ENCODE assay signal across 10 mouse cellular contexts in genomic region chr10:41491111-41491510, GRCm38 (mm10). TPM values are rescaled to one million over a fixed set of nuclear protein-coding genes. Genes with fewer than 3 reads are reported as not detected.
DNase-seq lines count a peak whose midpoint lies in the region; ATAC-seq and TF ChIP-seq lines count a peak whose summit lies in the region.
"Had no signal": no experiment of that assay in that cellular context is flagged by ENCODE, and none has a peak within 500 bp of the region (broad histone marks: within the 10 kb centered on the region; RNA-seq: fewer than 3 reads in every experiment).

No protein-coding gene starts in this region.

- peak overlapping the region; percentile 100 for H3K4me2 ChIP-seq in lung, embryonic 14.5 days
- H3K4me2 ChIP-seq in forebrain, postnatal 0 days (ENCODE audit: low read depth), result peak overlapping the region; percentile 96
- 0 out of 2 replicates have a peak overlapping the region, but pooled peaks have one; percentile 96 for H3K4me2 ChIP-seq in neural tube, embryonic 12.5 days (replicated peaks)

- H3K27ac ChIP-seq in lung, embryonic 14.5 days (ENCODE audit: low read depth), result no peak overlapping the region
- H3K27ac ChIP-seq in forebrain, postnatal 0 days (ENCODE audit: low read depth, low read length), result no peak overlapping the region
- no peak overlapping the region for H3K27ac ChIP-seq in neural tube, embryonic 12.5 days

- H3K9me3 ChIP-seq in lung, embryonic 14.5 days (ENCODE audit: low read depth, low read length), result no peaks in the 10 kb centered on the region
- no peaks in the 10 kb centered on the region for H3K9me3 ChIP-seq in forebrain, postnatal 0 days (ENCODE audit: low read length)
- no peaks in the 10 kb centered on the region for H3K9me3 ChIP-seq in neural tube, embryonic 12.5 days

- DNase-seq in lung, embryonic 14.5 days, result no peak
- DNase-seq in lung, postnatal 14 days, result no peak
- DNase-seq in forebrain, postnatal 0 days, result no peak
- DNase-seq in kidney, postnatal 14 days, result peak; percentile 53
- DNase-seq in adrenal gland, postnatal 36 days, result no peak
- DNase-seq in frontal cortex, postnatal 36 days (ENCODE audit: low spot score in 2 of 2), result no peak
- no peak for DNase-seq in thymus, postnatal 0 days (ENCODE audit: low spot score)
- DNase-seq: embryo, embryonic 11 days had no signal

- no peak for TF ChIP-seq CTCF in lung, embryonic 14.5 days (IDR thresholded peaks at IDR 0.05; ENCODE audit: low read depth)
- TF ChIP-seq CTCF in forebrain, postnatal 0 days (IDR thresholded peaks at IDR 0.05; ENCODE audit: low read depth), result no peak

- 44% methylated on average over 4 of the region's 4 CpGs for WGBS in lung, embryonic 14.5 days
- WGBS in forebrain, postnatal 0 days, result 42% methylated on average over 4 of the region's 4 CpGs
- 68% methylated on average over 4 of the region's 4 CpGs for WGBS in neural tube, embryonic 12.5 days

- no peak for ATAC-seq in lung, embryonic 14.5 days (ENCODE audit: insufficient read depth)
- no peak for ATAC-seq in forebrain, postnatal 0 days
- ATAC-seq in neural tube, embryonic 12.5 days (ENCODE audit: low FRiP score, low read depth), result no peak

- H3K9ac ChIP-seq in lung, embryonic 14.5 days, result no peak overlapping the region
- H3K9ac ChIP-seq in forebrain, postnatal 0 days, result 0 out of 2 replicates have a peak overlapping the region, but pooled peaks have one; percentile 69
- no peak overlapping the region for H3K9ac ChIP-seq in neural tube, embryonic 12.5 days

- H3K4me1 ChIP-seq in lung, embryonic 14.5 days (ENCODE audit: insufficient read depth), result peaks cover 4% of the 10 kb centered on the region
- H3K4me1 ChIP-seq in forebrain, postnatal 0 days (ENCODE audit: insufficient read depth), result peaks cover 12% of the 10 kb centered on the region
- peaks cover 26% of the 10 kb centered on the region for H3K4me1 ChIP-seq in neural tube, embryonic 12.5 days

- H3K27me3 ChIP-seq in lung, embryonic 14.5 days (ENCODE audit: insufficient read depth, low read length), result no peaks in the 10 kb centered on the region
- H3K27me3 ChIP-seq in forebrain, postnatal 0 days (ENCODE audit: insufficient read depth, low read length), result no peaks in the 10 kb centered on the region
- H3K27me3 ChIP-seq in neural tube, embryonic 12.5 days (replicated peaks), result no peaks in the 10 kb centered on the region

- peaks cover 24% of the 10 kb centered on the region for H3K36me3 ChIP-seq in lung, embryonic 14.5 days (ENCODE audit: insufficient read depth)
- H3K36me3 ChIP-seq in forebrain, postnatal 0 days (ENCODE audit: insufficient read depth), result peaks cover 12% of the 10 kb centered on the region
- H3K36me3 ChIP-seq in neural tube, embryonic 12.5 days, result peaks cover 27% of the 10 kb centered on the region

- H3K4me3 ChIP-seq in lung, embryonic 14.5 days (ENCODE audit: low read depth, low read length), result peak overlapping the region; percentile 67; the same call in 1 of the 2 replicates
- peak overlapping the region; percentile 77; the same call in 1 of the 2 replicates for H3K4me3 ChIP-seq in forebrain, postnatal 0 days (ENCODE audit: low read depth, low read length)
- no peak overlapping the region for H3K4me3 ChIP-seq in neural tube, embryonic 12.5 days

RNA-seq across cellular contexts. Expression of gene Ppil6, which starts 0.9 kb away (rescaled TPM):
- 0.73 and 1.2 TPM in 2 replicates for polyA plus RNA-seq in lung, embryonic 14.5 days (2014; fragmentation: Nextera tagmentation; extraction: Ambion mirVana)
- total RNA-seq in forebrain, postnatal 0 days (2014; rRNA removed), result 0.81 and 1.9 TPM in 2 replicates
- 4.7 and 8.7 TPM in 2 replicates for polyA plus RNA-seq in forebrain, postnatal 0 days (2015; fragmentation: Nextera tagmentation; extraction: Ambion mirVana)
- polyA plus RNA-seq in neural tube, embryonic 12.5 days (2016; fragmentation: Nextera tagmentation; extraction: Ambion mirVana), result 0.79 and 1.2 TPM in 2 replicates
- 1 to 10 TPM in 1 of 2 experiments, under 1 TPM in 1; 0.50 to 1.2 TPM for total RNA-seq in adrenal gland, postnatal 36 days (2021)
- 1.2 and 1.4 TPM in 2 replicates for polyA plus RNA-seq in thymus, postnatal 0 days (2015; fragmentation: Nextera tagmentation; extraction: Ambion mirVana)
- polyA plus RNA-seq: spleen, adult 2 months had no signal

RNA-seq across cellular contexts. Expression of gene Smpd2, which starts 0.9 kb away (rescaled TPM):
- 61.4 and 62.4 TPM in 2 replicates for polyA plus RNA-seq in lung, embryonic 14.5 days (2014; fragmentation: Nextera tagmentation; extraction: Ambion mirVana)
- 27.7 and 42.9 TPM in 2 replicates for total RNA-seq in forebrain, postnatal 0 days (2014; rRNA removed)
- 37.1 and 43.9 TPM in 2 replicates for polyA plus RNA-seq in forebrain, postnatal 0 days (2015; fragmentation: Nextera tagmentation; extraction: Ambion mirVana)
- polyA plus RNA-seq in neural tube, embryonic 12.5 days (2016; fragmentation: Nextera tagmentation; extraction: Ambion mirVana), result 41.0 and 43.4 TPM in 2 replicates
- 10 to 100 TPM; 20.5 to 27.0 TPM for total RNA-seq in adrenal gland, postnatal 36 days (2021)
- 53.7 and 57.5 TPM in 2 replicates for polyA plus RNA-seq in thymus, postnatal 0 days (2015; fragmentation: Nextera tagmentation; extraction: Ambion mirVana)

RNA-seq across cellular contexts. Expression of gene Mical1, which starts 15.0 kb away (rescaled TPM):
- polyA plus RNA-seq in lung, embryonic 14.5 days (2014; fragmentation: Nextera tagmentation; extraction: Ambion mirVana), result 75.1 and 78.7 TPM in 2 replicates
- total RNA-seq in forebrain, postnatal 0 days (2014; rRNA removed), result 37.2 and 40.0 TPM in 2 replicates
- polyA plus RNA-seq in forebrain, postnatal 0 days (2015; fragmentation: Nextera tagmentation; extraction: Ambion mirVana), result 29.8 and 32.1 TPM in 2 replicates
- polyA plus RNA-seq in neural tube, embryonic 12.5 days (2016; fragmentation: Nextera tagmentation; extraction: Ambion mirVana), result 44.8 and 47.5 TPM in 2 replicates
- total RNA-seq in adrenal gland, postnatal 36 days (2021), result 1 to 10 TPM; 7.8 to 9.8 TPM
- polyA plus RNA-seq in thymus, postnatal 0 days (2015; fragmentation: Nextera tagmentation; extraction: Ambion mirVana), result 72.9 and 82.9 TPM in 2 replicates

RNA-seq across cellular contexts. Expression of gene Cd164, which starts 28.1 kb away (rescaled TPM):
- polyA plus RNA-seq in lung, embryonic 14.5 days (2014; fragmentation: Nextera tagmentation; extraction: Ambion mirVana), result 196 and 208 TPM in 2 replicates
- 23.1 and 32.3 TPM in 2 replicates for total RNA-seq in forebrain, postnatal 0 days (2014; rRNA removed)
- 40.5 and 48.8 TPM in 2 replicates for polyA plus RNA-seq in forebrain, postnatal 0 days (2015; fragmentation: Nextera tagmentation; extraction: Ambion mirVana)
- 91.3 and 98.8 TPM in 2 replicates for polyA plus RNA-seq in neural tube, embryonic 12.5 days (2016; fragmentation: Nextera tagmentation; extraction: Ambion mirVana)
- total RNA-seq in adrenal gland, postnatal 36 days (2021), result 100 to 1,000 TPM; 215 to 243 TPM
- 259 TPM in 2 replicates for polyA plus RNA-seq in thymus, postnatal 0 days (2015; fragmentation: Nextera tagmentation; extraction: Ambion mirVana)

RNA-seq across cellular contexts. Expression of gene Zbtb24, which starts 40.9 kb away (rescaled TPM):
- 17.1 and 19.2 TPM in 2 replicates for polyA plus RNA-seq in lung, embryonic 14.5 days (2014; fragmentation: Nextera tagmentation; extraction: Ambion mirVana)
- 20.7 and 29.9 TPM in 2 replicates for total RNA-seq in forebrain, postnatal 0 days (2014; rRNA removed)
- 13.2 and 15.5 TPM in 2 replicates for polyA plus RNA-seq in forebrain, postnatal 0 days (2015; fragmentation: Nextera tagmentation; extraction: Ambion mirVana)
- 22.4 and 23.3 TPM in 2 replicates for polyA plus RNA-seq in neural tube, embryonic 12.5 days (2016; fragmentation: Nextera tagmentation; extraction: Ambion mirVana)
- 10 to 100 TPM; 16.9 to 19.9 TPM for total RNA-seq in adrenal gland, postnatal 36 days (2021)
- polyA plus RNA-seq in thymus, postnatal 0 days (2015; fragmentation: Nextera tagmentation; extraction: Ambion mirVana), result 23.3 and 23.8 TPM in 2 replicates
